Mouse (Mus musculus) kidney, adult 18-20 months (tissue): Measurements from ENCODE around the gene BC024978.
"Not testable (repeated sequence)": the region's sequence is repeated elsewhere in the genome, so short reads cannot be mapped to it uniquely, and the experiment has no call there.

Experiments used
- DNase-seq: peaks from one replicate; pipeline ENCODE4 v3.0.0; 2021

BC024978 gene

GRCm38 (mm10) chr7:27224877-27225575 lies 29.4 kb downstream of the BC024978 start:
- DNase-seq, result no peak

GRCm38 (mm10) chr7:27227276-27227675 lies 31.7 kb downstream of the BC024978 start:
- DNase-seq, result no peak

- no peak for DNase-seq
Measured at GRCm38 (mm10) chr7:27227676-27228075, 32.1 kb downstream of the BC024978 start.

- DNase-seq, result peak; percentile 92
Measured at GRCm38 (mm10) chr7:27228281-27228821, 32.8 kb downstream of the BC024978 start, which contains the start of gene Itpkc. Gene Itpkc (minus strand): TSS chr7:27228661.

- no peak for DNase-seq
Measured at GRCm38 (mm10) chr7:27228865-27229264, 33.3 kb downstream of the BC024978 start.

GRCm38 (mm10) chr7:27230781-27231180 lies 35.2 kb downstream of the BC024978 start:
- no peak for DNase-seq

- DNase-seq, result no peak
Measured at GRCm38 (mm10) chr7:27231693-27232331, 36.2 kb downstream of the BC024978 start.

- DNase-seq, result peak; percentile 94
Measured at GRCm38 (mm10) chr7:27232781-27233281, 37.2 kb downstream of the BC024978 start, which contains the start of gene Coq8b. Gene Coq8b (plus strand): TSS chr7:27233023.

GRCm38 (mm10) chr7:27233300-27233699 lies 37.7 kb downstream of the BC024978 start:
- no peak for DNase-seq

GRCm38 (mm10) chr7:27235726-27236125 lies 40.1 kb downstream of the BC024978 start:
- no peak for DNase-seq

- DNase-seq, result no peak
Measured at GRCm38 (mm10) chr7:27237527-27237926, 41.9 kb downstream of the BC024978 start.

GRCm38 (mm10) chr7:27238568-27238967 lies 43.0 kb downstream of the BC024978 start:
- no peak for DNase-seq

GRCm38 (mm10) chr7:27243211-27243610 lies 47.6 kb downstream of the BC024978 start:
- no peak for DNase-seq

GRCm38 (mm10) chr7:27244088-27244487 lies 48.5 kb downstream of the BC024978 start:
- not testable (repeated sequence) for DNase-seq

- DNase-seq, result no peak
Measured at GRCm38 (mm10) chr7:27249146-27249545, 53.6 kb downstream of the BC024978 start.

GRCm38 (mm10) chr7:27249928-27250327 lies 54.3 kb downstream of the BC024978 start:
- no peak for DNase-seq

- DNase-seq, result no peak
Measured at GRCm38 (mm10) chr7:27251946-27252345, 56.4 kb downstream of the BC024978 start.

- DNase-seq, result peak; percentile 60
Measured at GRCm38 (mm10) chr7:27255721-27256120, 60.1 kb downstream of the BC024978 start.

GRCm38 (mm10) chr7:27257046-27257851 lies 61.7 kb downstream of the BC024978 start:
- peak; percentile 64 for DNase-seq

- no peak for DNase-seq
Measured at GRCm38 (mm10) chr7:27257852-27258204, 62.2 kb downstream of the BC024978 start.

GRCm38 (mm10) chr7:27258205-27258899 lies 62.8 kb downstream of the BC024978 start, which contains the start of gene Numbl:
Gene Numbl (plus strand): TSS chr7:27258433.
- DNase-seq, result peak; percentile 94

- no peak for DNase-seq
Measured at GRCm38 (mm10) chr7:27259271-27259721, 63.7 kb downstream of the BC024978 start.
